Mouse (Mus musculus) hindbrain, postnatal 0 days (tissue): ENCODE measurements at regions not wholly inside any gene's neighbourhood (a gene's known extent, or its start where the extent isn't known, plus 50 kb on each side); places are given as distances from the start of the nearest gene placed in this dataset.

Experiments used
- ATAC-seq: fragments of 200-750 bp; cut with Nextera tagmentation; 2 replicates; pipeline ENCODE4 v1.8.0; 2017; ENCODE audit warnings: mild to moderate bottlenecking, moderate TSS enrichment, moderate library complexity
- DNase-seq: peaks from one replicate; pipeline ENCODE4 v3.0.0-alpha.2; 2015; ENCODE audit warnings: low spot score
- H3K27ac ChIP-seq: fragments of 300-500 bp; sonication (generic); 2 replicates; pipeline ENCODE4 v1.5.1; 2014; ENCODE audit warnings: mild to moderate bottlenecking
- H3K27me3 ChIP-seq: fragments of 300-500 bp; sonication (generic); 2 replicates; pipeline ENCODE4 v1.6.1; 2014; ENCODE audit warnings: low read length, mixed read lengths; ENCODE audit not compliant: insufficient read depth
- H3K36me3 ChIP-seq: fragments of 300-500 bp; sonication (generic); 2 replicates; pipeline ENCODE4 v1.6.1; 2014; ENCODE audit warnings: low read length, mixed read lengths; ENCODE audit not compliant: insufficient read depth
- H3K4me1 ChIP-seq: fragments of 300-500 bp; sonication (generic); 2 replicates; pipeline ENCODE4 v1.6.1; 2014; ENCODE audit warnings: antibody characterized with exemption, low read length, mixed read lengths; ENCODE audit not compliant: insufficient read depth
- H3K4me2 ChIP-seq: fragments of 300-500 bp; sonication (generic); 2 replicates; pipeline ENCODE4 v1.6.1; 2014; ENCODE audit warnings: low read depth, mild to moderate bottlenecking, low read length, moderate library complexity, mixed read lengths
- H3K4me3 ChIP-seq: fragments of 300-500 bp; sonication (generic); 2 replicates; pipeline ENCODE4 v1.5.1; 2014; ENCODE audit warnings: low read length
- H3K9ac ChIP-seq: fragments of 300-500 bp; sonication (generic); replicated peaks from 2 replicates; pipeline ENCODE4 v1.6.1; 2014; ENCODE audit warnings: mild to moderate bottlenecking, low read length, moderate library complexity, mixed read lengths
- H3K9me3 ChIP-seq: fragments of 300-500 bp; sonication (generic); 2 replicates; pipeline ENCODE4 v1.6.1; 2016; ENCODE audit warnings: low read length, mixed read lengths
- CTCF ChIP-seq: IDR thresholded peaks from 2 replicates; pipeline ENCODE4 v1.5.1; 2016; ENCODE audit warnings: antibody characterized with exemption, control low read depth, low read depth
- WGBS: fragments of 180-500 bp; shearing (Covaris S2); extraction: QIAGEN DNeasy Blood & Tissue Kit; methylation state at CpG from one replicate; pipeline ENCODE4 v1.1.7; 2014; 5-methylcytosine and 5-hydroxymethylcytosine counted together

GRCm38 (mm10) chr15:62274818-62275217, 1352.0 kb upstream of the A1bg start:
- H3K4me2 ChIP-seq: no peak overlapping the region
- ATAC-seq (no peak), DNase-seq (no peak)
- no peak overlapping the region for H3K9ac ChIP-seq
- no peak overlapping the region for H3K4me3 ChIP-seq
- 100% methylated on average over 1 of the region's 1 CpGs for WGBS
- no peaks in the 10 kb centered on the region for H3K4me1 ChIP-seq
- no peaks in the 10 kb centered on the region for H3K9me3 ChIP-seq
- no peak for TF ChIP-seq CTCF
- no peaks in the 10 kb centered on the region for H3K27me3 ChIP-seq
- H3K27ac ChIP-seq: no peak overlapping the region
- no peaks in the 10 kb centered on the region for H3K36me3 ChIP-seq

- H3K9ac ChIP-seq: no peak overlapping the region
- no peak overlapping the region for H3K27ac ChIP-seq
- H3K9me3 ChIP-seq: no peaks in the 10 kb centered on the region
- DNase-seq: no peak
- 90% methylated on average over 1 of the region's 1 CpGs for WGBS
- H3K4me2 ChIP-seq: no peak overlapping the region
- ATAC-seq: no peak
- TF ChIP-seq CTCF: no peak
- no peaks in the 10 kb centered on the region for H3K36me3 ChIP-seq
- H3K27me3 ChIP-seq: no peaks in the 10 kb centered on the region
- no peaks in the 10 kb centered on the region for H3K4me1 ChIP-seq
- no peak overlapping the region for H3K4me3 ChIP-seq
Observed at GRCm38 (mm10) chr15:62273855-62274488, 1351.2 kb upstream of the A1bg start.

- DNase-seq: no peak
- no peak for ATAC-seq
- Histone ChIP-seq H3K9ac (no peak overlapping the region), H3K27ac (no peak overlapping the region), H3K36me3 (no peaks in the 10 kb centered on the region), H3K4me1 (no peaks in the 10 kb centered on the region), H3K27me3 (no peaks in the 10 kb centered on the region), H3K4me3 (no peak overlapping the region), H3K4me2 (no peak overlapping the region), H3K9me3 (no peaks in the 10 kb centered on the region)
- 89% methylated on average over 2 of the region's 2 CpGs for WGBS
- TF ChIP-seq CTCF: no peak
Observed at GRCm38 (mm10) chr15:62272755-62273154, 1349.9 kb upstream of the A1bg start.

GRCm38 (mm10) chr15:62271428-62271827, 1348.6 kb upstream of the A1bg start:
- no peak for ATAC-seq
- no peak overlapping the region for H3K9ac ChIP-seq
- no peak for DNase-seq
- 94% methylated on average over 2 of the region's 2 CpGs for WGBS
- no peak overlapping the region for H3K4me2 ChIP-seq
- no peaks in the 10 kb centered on the region for H3K27me3 ChIP-seq
- H3K27ac ChIP-seq: no peak overlapping the region
- H3K9me3 ChIP-seq: no peaks in the 10 kb centered on the region
- no peak for TF ChIP-seq CTCF
- no peaks in the 10 kb centered on the region for H3K4me1 ChIP-seq
- no peak overlapping the region for H3K4me3 ChIP-seq
- no peaks in the 10 kb centered on the region for H3K36me3 ChIP-seq

- Histone ChIP-seq H3K27ac (no peak overlapping the region), H3K4me2 (no peak overlapping the region), H3K9me3 (no peaks in the 10 kb centered on the region), H3K36me3 (no peaks in the 10 kb centered on the region), H3K4me3 (no peak overlapping the region), H3K4me1 (no peaks in the 10 kb centered on the region), H3K27me3 (no peaks in the 10 kb centered on the region), H3K9ac (no peak overlapping the region)
- WGBS: 82% methylated on average over 2 of the region's 2 CpGs
- DNase-seq (no peak), ATAC-seq (no peak)
- no peak for TF ChIP-seq CTCF
Observed at GRCm38 (mm10) chr15:62268189-62268588, 1345.4 kb upstream of the A1bg start.

GRCm38 (mm10) chr15:62267536-62267935, 1344.7 kb upstream of the A1bg start:
- no peak for ATAC-seq
- Histone ChIP-seq H3K4me3 (no peak overlapping the region), H3K9ac (no peak overlapping the region), H3K4me1 (no peaks in the 10 kb centered on the region), H3K27me3 (no peaks in the 10 kb centered on the region), H3K9me3 (no peaks in the 10 kb centered on the region), H3K36me3 (no peaks in the 10 kb centered on the region), H3K27ac (no peak overlapping the region), H3K4me2 (no peak overlapping the region)
- WGBS: 64% methylated on average over 6 of the region's 6 CpGs
- DNase-seq: no peak
- no peak for TF ChIP-seq CTCF

GRCm38 (mm10) chr15:62266025-62266424, 1343.2 kb upstream of the A1bg start:
- DNase-seq: no peak
- Histone ChIP-seq H3K27ac (no peak overlapping the region), H3K4me1 (no peaks in the 10 kb centered on the region), H3K9ac (no peak overlapping the region), H3K4me2 (no peak overlapping the region), H3K4me3 (no peak overlapping the region), H3K36me3 (no peaks in the 10 kb centered on the region), H3K9me3 (no peaks in the 10 kb centered on the region), H3K27me3 (no peaks in the 10 kb centered on the region)
- no peak for ATAC-seq
- WGBS: 93% methylated on average over 6 of the region's 6 CpGs
- no peak for TF ChIP-seq CTCF
